Mouse (Mus musculus) right cerebral cortex, postnatal 4 days (tissue): Measurements from ENCODE around the gene Astn2.

Experiments
- DNase-seq: peaks from one replicate; pipeline ENCODE4 v3.0.0-alpha.2; 2022

Astn2 gene

DNA sequence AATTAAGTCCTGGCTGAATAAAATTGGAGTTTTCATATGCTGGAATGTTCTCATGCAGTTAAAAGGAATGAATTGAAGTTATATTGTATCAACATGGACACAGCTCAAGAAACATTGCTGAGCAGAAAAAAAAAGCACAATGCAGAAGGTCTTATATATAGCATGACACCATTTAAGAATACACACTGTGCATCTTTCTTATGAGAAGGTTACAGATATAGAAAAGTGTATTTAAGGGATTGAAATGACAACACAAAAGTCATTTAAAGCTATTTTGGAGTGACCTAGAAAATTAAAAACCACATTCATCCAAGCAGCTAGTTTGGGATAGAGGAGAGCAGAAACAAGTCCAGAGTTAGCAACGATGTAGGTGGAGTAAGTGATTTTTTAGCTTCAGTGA, 571.4 kb downstream of the Astn2 start:
- DNase-seq = no peak

- DNase-seq = no peak
Observed at GRCm38 (mm10) chr4:65831872-65832271, 572.5 kb downstream of the Astn2 start.

GRCm38 (mm10) chr4:65830495-65830894, 573.9 kb downstream of the Astn2 start:
- no peak for DNase-seq

DNA sequence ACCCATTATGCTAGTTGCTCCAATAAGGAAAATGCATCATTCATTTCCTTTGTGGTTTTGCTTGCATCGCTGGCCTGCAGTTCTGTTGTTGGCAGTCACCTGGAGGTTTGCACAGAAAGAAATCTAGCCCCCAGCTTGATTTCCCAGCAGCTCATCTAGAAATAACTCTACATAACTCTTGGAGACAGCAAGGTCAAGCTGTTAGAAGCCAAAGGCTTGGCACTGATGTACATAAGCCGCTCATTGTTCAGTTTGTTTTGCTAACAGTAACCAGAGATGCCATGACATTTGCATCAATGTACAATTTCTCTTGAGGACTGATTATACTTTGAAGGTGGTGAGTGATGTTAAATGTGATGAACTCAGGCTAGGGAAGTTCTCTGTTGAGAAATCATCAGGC, 583.3 kb downstream of the Astn2 start:
- DNase-seq = no peak

DNA sequence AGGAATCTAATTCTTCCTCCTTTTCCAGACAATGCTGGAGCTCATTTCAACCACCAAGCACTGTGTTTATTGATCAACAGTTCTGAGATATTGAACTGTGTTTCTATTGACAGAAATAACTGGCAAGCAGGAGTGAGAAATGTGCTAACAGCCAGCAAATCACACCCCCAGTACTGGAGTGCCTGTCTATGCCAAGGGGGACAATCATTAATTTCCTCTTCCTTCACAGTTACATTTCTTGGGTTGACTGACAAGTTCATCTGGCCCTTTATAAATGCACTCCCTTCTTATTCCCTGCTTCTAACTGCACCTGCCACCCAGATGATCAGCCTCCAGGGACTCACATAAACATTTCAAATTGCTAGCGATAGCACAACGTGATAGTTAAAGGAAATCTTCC, 584.2 kb downstream of the Astn2 start:
- DNase-seq = no peak

- DNase-seq = no peak
Observed at GRCm38 (mm10) chr4:65819835-65820234, 584.6 kb downstream of the Astn2 start.

DNA sequence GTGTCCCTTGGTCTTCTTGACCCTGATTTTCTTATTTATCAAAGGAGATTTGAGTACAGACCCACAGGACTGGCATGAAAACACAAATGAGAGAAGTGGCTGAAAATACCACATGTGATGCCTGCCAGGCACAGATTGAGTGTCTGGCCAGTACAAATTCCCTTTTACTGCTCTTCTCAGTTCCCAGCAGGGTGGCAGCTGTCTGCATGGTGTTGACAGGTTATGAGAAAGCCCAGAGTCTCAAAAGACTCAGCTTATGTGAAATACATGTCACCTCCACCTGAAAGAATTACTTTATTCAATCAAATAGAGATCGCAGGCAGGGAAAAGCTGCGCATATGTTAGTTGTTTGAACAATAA, 590.3 kb downstream of the Astn2 start:
- no peak for DNase-seq

GRCm38 (mm10) chr4:65813500-65814175, 590.8 kb downstream of the Astn2 start:
- no peak for DNase-seq

GRCm38 (mm10) chr4:65807341-65807740, 597.1 kb downstream of the Astn2 start:
- DNase-seq = no peak

- no peak for DNase-seq
Observed at GRCm38 (mm10) chr4:65801204-65801603, 603.2 kb downstream of the Astn2 start.

DNA sequence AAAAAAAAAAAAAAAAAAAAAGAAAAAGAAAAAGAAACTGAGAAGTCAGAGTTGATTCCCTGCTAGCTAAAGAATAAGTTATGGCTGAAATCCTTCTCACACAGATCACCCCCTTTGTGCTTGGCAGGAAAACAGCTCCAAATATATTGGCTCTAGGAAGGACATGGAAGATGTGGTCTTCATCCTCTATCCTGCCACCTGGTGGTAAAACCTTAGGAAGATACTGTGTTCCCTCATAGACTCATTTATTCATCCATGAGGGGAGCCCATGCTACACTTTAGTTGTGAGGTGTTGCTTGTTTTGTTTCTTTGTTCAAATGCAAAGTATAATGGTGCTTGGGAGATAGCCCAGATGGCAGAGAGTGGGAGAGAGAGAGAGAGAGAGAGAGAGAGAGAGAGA, 613.4 kb downstream of the Astn2 start:
- no peak for DNase-seq

- no peak for DNase-seq
Observed at GRCm38 (mm10) chr4:65773368-65774010, 630.9 kb downstream of the Astn2 start.

- no peak for DNase-seq
Observed at GRCm38 (mm10) chr4:65770952-65771351, 633.5 kb downstream of the Astn2 start.

DNA sequence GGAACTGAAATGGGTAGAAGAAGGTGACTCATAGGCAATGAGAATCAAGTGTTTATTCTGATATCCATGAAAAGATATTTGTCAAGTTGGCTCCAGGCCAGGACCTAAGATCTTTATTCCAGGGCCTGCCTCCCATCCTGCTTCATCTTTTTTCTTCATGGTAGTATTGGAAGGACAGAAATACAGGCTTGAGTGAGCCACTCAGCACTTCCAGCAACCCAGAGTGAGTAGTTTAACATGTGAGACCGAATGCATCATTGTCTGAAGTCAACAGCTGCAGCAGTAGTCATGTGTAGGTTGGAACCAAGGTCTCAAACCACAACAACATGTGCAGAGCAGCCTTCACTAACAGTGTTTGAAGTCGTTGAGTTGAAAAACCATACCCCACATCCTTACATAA, 636.5 kb downstream of the Astn2 start:
- DNase-seq = no peak

- DNase-seq = no peak
Observed at GRCm38 (mm10) chr4:65767431-65767830, 637.0 kb downstream of the Astn2 start.

GRCm38 (mm10) chr4:65765312-65765711, 639.1 kb downstream of the Astn2 start:
- DNase-seq = no peak

DNA sequence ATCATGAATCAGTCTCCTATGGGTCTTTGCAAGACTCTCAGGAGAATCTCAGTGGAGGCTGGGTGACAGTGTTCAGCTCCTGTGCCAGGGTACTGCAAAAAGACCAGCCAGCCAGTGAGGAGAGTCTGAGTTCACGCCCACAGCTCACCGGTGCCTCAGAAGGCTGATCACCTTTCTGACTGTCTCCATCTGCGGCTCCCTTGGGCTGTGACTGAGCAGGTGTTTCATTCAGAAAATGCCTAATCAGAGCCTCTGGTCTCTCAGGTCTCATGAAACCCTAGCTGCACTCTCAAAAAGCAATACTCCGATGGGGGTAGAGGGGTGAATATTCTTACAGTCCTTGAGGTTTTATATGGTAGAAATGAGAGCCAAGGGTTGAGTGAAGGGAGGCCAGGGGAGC, 640.1 kb downstream of the Astn2 start:
- DNase-seq = no peak

DNA sequence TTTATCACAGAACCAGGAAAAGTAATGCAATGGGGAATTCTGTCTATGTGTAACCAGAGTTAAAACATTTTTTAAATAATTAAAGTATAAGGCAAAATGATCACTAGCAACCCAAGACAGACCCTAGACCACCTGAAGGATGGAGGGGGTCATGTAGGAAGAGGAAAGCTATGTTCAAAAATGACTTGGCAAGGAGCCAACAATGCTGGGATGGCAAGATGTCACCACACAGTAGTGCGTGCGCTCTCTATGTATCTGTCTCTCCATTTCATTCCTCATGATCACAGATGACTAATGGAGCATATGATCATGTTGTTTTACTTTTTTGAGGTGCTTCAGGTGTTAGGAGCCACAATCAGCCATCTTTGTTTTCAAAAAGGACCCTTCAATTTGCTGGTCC, 640.6 kb downstream of the Astn2 start:
- no peak for DNase-seq

DNA sequence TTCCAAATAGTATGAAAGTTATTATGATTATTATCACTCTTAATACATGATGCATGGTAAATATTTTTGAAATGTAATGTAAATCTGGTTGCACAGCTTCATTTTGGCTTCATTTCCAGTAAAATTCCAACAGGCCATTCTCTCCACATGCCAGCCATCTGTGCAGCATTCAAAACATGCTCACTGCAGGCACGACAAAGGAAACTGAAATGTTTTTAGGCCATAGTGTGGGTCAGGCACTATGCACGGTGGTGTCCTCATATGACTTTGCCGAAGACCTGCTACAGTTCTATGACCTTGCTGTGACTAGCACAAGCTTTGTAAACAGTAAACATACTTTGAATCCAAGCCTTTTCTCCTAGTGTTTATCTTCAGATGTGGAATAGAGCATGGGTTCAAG, 642.3 kb downstream of the Astn2 start:
- no peak for DNase-seq

GRCm38 (mm10) chr4:65761658-65762057, 642.8 kb downstream of the Astn2 start:
- DNase-seq = no peak

GRCm38 (mm10) chr4:65758875-65759201, 645.6 kb downstream of the Astn2 start:
- no peak for DNase-seq

DNA sequence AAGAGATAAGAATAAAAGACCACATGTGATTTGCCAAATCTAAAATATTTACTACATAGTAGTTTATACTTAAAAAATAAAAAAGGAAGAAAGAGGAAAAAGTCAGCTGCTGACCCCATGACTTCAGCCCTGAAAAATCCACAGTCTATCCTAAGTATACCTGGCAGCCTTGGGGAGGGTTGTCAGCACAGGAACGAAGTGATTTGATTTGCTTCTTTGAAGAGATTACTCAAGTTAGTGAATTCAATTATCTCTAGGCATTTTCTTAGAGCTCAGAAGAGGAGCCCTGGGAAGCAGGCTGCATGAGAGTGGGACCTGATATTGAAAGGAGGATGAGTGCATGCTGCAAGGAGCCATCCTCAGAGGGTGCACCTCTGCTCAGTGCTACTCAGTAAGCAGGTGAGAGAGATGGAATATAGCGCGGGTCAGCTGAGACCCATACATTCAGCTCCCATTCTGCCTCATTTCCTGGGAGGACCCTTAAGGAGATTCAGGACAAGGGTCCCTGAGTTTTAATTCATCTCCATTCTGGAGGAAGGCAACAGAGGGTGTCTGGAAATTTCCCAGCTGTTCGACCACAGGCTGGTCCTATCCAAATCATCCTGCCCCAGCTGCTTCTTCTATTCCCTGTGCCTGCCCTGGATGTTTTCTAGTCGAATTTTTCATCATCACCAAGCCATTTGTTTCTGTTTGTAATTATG, 646.1 kb downstream of the Astn2 start:
- no peak for DNase-seq

DNA sequence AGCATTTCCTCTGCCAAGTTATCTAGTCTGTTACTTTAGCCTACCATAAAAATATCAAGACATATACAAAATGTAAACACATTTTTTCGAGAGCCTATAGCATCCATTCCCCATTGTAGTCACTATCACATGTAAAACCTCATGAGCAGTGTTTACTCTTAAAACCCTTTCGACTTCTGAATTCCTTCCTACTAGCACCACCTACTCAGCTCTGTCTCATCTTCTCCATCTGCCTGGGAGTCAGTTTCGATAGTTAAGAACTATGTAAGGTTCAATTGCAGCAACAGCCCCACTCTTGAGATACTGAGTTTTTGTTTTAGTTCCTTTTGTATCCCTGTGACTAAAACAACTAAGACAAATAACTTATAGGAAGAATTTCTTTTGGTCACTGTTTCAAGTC, 651.5 kb downstream of the Astn2 start:
- DNase-seq = no peak

GRCm38 (mm10) chr4:65744788-65745187, 659.6 kb downstream of the Astn2 start:
- no peak for DNase-seq
